Mouse (Mus musculus): ENCODE measurements around the gene Eif4h. TPM values are rescaled to one million over a fixed set of nuclear protein-coding genes. Genes with fewer than 3 reads are reported as not detected.

The Eif4h gene
- polyA plus RNA-seq, 1 experiment = 293 TPM

- H3K4me2 ChIP-seq (ENCODE audit: low read depth) = no peak overlapping the region
- no peak for TF ChIP-seq USF1 (IDR thresholded peaks at IDR 0.05; ENCODE audit: low read depth)
- TF ChIP-seq TCF3 (IDR thresholded peaks at IDR 0.05; ENCODE audit: insufficient read length, low read depth) = no peak
- TF ChIP-seq MYOD1 (IDR thresholded peaks at IDR 0.05; ENCODE audit: control insufficient read depth in 1 of 3, insufficient read length in 2 of 3, low read depth in 2 of 3) = no peak
- no peak for TF ChIP-seq MAX (IDR thresholded peaks at IDR 0.05; ENCODE audit: low read depth)
- TF ChIP-seq POLR2A (IDR thresholded peaks at IDR 0.05; ENCODE audit: insufficient read length, low read depth) = no peak
- H3ac ChIP-seq (ENCODE audit: control insufficient read depth, insufficient read length) = no peak overlapping the region
- no peaks in the 10 kb centered on the region for H3K27me3 ChIP-seq (ENCODE audit: control insufficient read depth, insufficient read depth, insufficient read length)
- H3K4me3 ChIP-seq = no peak overlapping the region
- peaks cover 99% of the 10 kb centered on the region for H3K79me2 ChIP-seq (ENCODE audit: control insufficient read depth, insufficient read depth)
- H3K36me3 ChIP-seq (ENCODE audit: control insufficient read depth, insufficient read depth) = peaks cover 42% of the 10 kb centered on the region
These were observed 8.5 kb downstream of the Eif4h start for GRCm38 (mm10) chr5:134630835-134631234.

GRCm38 (mm10) chr5:134629508-134629907 is 9.8 kb downstream of the Eif4h start:
- Histone ChIP-seq H3K27me3 (ENCODE audit: control insufficient read depth, insufficient read depth, insufficient read length) (no peaks in the 10 kb centered on the region), H3ac (ENCODE audit: control insufficient read depth, insufficient read length) (no peak overlapping the region), H3K36me3 (ENCODE audit: control insufficient read depth, insufficient read depth) (peaks cover 48% of the 10 kb centered on the region), H3K4me3 (no peak overlapping the region), H3K4me2 (ENCODE audit: low read depth) (no peak overlapping the region), H3K79me2 (ENCODE audit: control insufficient read depth, insufficient read depth) (peaks cover 91% of the 10 kb centered on the region)
- TF ChIP-seq SRF (IDR thresholded peaks at IDR 0.05; ENCODE audit: control insufficient read depth, insufficient read length, low read depth) = no peak
- TF ChIP-seq CEBPB (IDR thresholded peaks at IDR 0.05; ENCODE audit: insufficient read depth, poor library complexity, severe bottlenecking) = no peak
- TF ChIP-seq MYOG (IDR thresholded peaks at IDR 0.05; ENCODE audit: control insufficient read depth in 1 of 3, insufficient read depth in 1 of 3, insufficient read length in 2 of 3, low read depth in 2 of 3) = no peak
- no peak for TF ChIP-seq REST (IDR thresholded peaks at IDR 0.05; ENCODE audit: insufficient read depth, insufficient read length)
- no peak for TF ChIP-seq E2F4 (IDR thresholded peaks at IDR 0.05; ENCODE audit: insufficient read depth)
- no peak for TF ChIP-seq MAX (IDR thresholded peaks at IDR 0.05; ENCODE audit: low read depth)
- no peak for TF ChIP-seq USF1 (IDR thresholded peaks at IDR 0.05; ENCODE audit: low read depth)
- TF ChIP-seq TCF12 (IDR thresholded peaks at IDR 0.05; ENCODE audit: insufficient read depth, poor library complexity, severe bottlenecking) = no peak
- TF ChIP-seq MYOD1 (IDR thresholded peaks at IDR 0.05; ENCODE audit: control insufficient read depth in 1 of 3, insufficient read length in 2 of 3, low read depth in 2 of 3) = no peak
- TF ChIP-seq POLR2AphosphoS2 (IDR thresholded peaks at IDR 0.05; ENCODE audit: insufficient read length, low read depth) = no peak
- no peak for TF ChIP-seq POLR2A (IDR thresholded peaks at IDR 0.05; ENCODE audit: insufficient read length, low read depth)
- TF ChIP-seq TCF3 (IDR thresholded peaks at IDR 0.05; ENCODE audit: insufficient read length, low read depth) = no peak

GRCm38 (mm10) chr5:134622069-134622468 is 17.2 kb downstream of the Eif4h start:
- H3K4me3 ChIP-seq = no peak overlapping the region
- H3ac ChIP-seq (ENCODE audit: control insufficient read depth, insufficient read length) = no peak overlapping the region
- H3K36me3 ChIP-seq (ENCODE audit: control insufficient read depth, insufficient read depth) = peaks cover 73% of the 10 kb centered on the region
- H3K79me2 ChIP-seq (ENCODE audit: control insufficient read depth, insufficient read depth) = peaks cover 17% of the 10 kb centered on the region
- TF ChIP-seq CEBPB (IDR thresholded peaks at IDR 0.05; ENCODE audit: insufficient read depth, poor library complexity, severe bottlenecking) (no peak), SRF (IDR thresholded peaks at IDR 0.05; ENCODE audit: control insufficient read depth, insufficient read length, low read depth) (no peak), TCF12 (IDR thresholded peaks at IDR 0.05; ENCODE audit: insufficient read depth, poor library complexity, severe bottlenecking) (no peak), MAX (IDR thresholded peaks at IDR 0.05; ENCODE audit: low read depth) (no peak), MYOG (IDR thresholded peaks at IDR 0.05; ENCODE audit: control insufficient read depth in 1 of 3, insufficient read depth in 1 of 3, insufficient read length in 2 of 3, low read depth in 2 of 3) (no peak), POLR2A (IDR thresholded peaks at IDR 0.05; ENCODE audit: insufficient read length, low read depth) (no peak), MYOD1 (IDR thresholded peaks at IDR 0.05; ENCODE audit: control insufficient read depth in 1 of 3, insufficient read length in 2 of 3, low read depth in 2 of 3) (no peak), E2F4 (IDR thresholded peaks at IDR 0.05; ENCODE audit: insufficient read depth) (no peak)
- no peaks in the 10 kb centered on the region for H3K27me3 ChIP-seq (ENCODE audit: control insufficient read depth, insufficient read depth, insufficient read length)
- H3K4me2 ChIP-seq (ENCODE audit: low read depth) = no peak overlapping the region

GRCm38 (mm10) chr5:134621099-134621640 is 18.1 kb downstream of the Eif4h start:
- H3ac ChIP-seq (ENCODE audit: control insufficient read depth, insufficient read length) = no peak overlapping the region
- peak in 1 of 3 experiments; percentile 56 for TF ChIP-seq MYOG (IDR thresholded peaks at IDR 0.05; ENCODE audit: control insufficient read depth in 1 of 3, insufficient read depth in 1 of 3, insufficient read length in 2 of 3, low read depth in 2 of 3)
- TF ChIP-seq TCF12 (IDR thresholded peaks at IDR 0.05; ENCODE audit: insufficient read depth, poor library complexity, severe bottlenecking) = no peak
- H3K4me2 ChIP-seq (ENCODE audit: low read depth) = no peak overlapping the region
- peaks cover 64% of the 10 kb centered on the region for H3K36me3 ChIP-seq (ENCODE audit: control insufficient read depth, insufficient read depth)
- no peaks in the 10 kb centered on the region for H3K27me3 ChIP-seq (ENCODE audit: control insufficient read depth, insufficient read depth, insufficient read length)
- H3K4me3 ChIP-seq = no peak overlapping the region
- H3K79me2 ChIP-seq (ENCODE audit: control insufficient read depth, insufficient read depth) = peaks cover 8% of the 10 kb centered on the region

- no peak for TF ChIP-seq MAX (IDR thresholded peaks at IDR 0.05; ENCODE audit: low read depth)
- no peak for TF ChIP-seq TCF12 (IDR thresholded peaks at IDR 0.05; ENCODE audit: insufficient read depth, poor library complexity, severe bottlenecking)
- no peak for TF ChIP-seq USF1 (IDR thresholded peaks at IDR 0.05; ENCODE audit: low read depth)
- TF ChIP-seq CEBPB (IDR thresholded peaks at IDR 0.05; ENCODE audit: insufficient read depth, poor library complexity, severe bottlenecking) = no peak
- TF ChIP-seq REST (IDR thresholded peaks at IDR 0.05; ENCODE audit: insufficient read depth, insufficient read length) = no peak
- TF ChIP-seq MYOD1 (IDR thresholded peaks at IDR 0.05; ENCODE audit: control insufficient read depth in 1 of 3, insufficient read length in 2 of 3, low read depth in 2 of 3) = no peak
- no peak for TF ChIP-seq POLR2A (IDR thresholded peaks at IDR 0.05; ENCODE audit: insufficient read length, low read depth)
- TF ChIP-seq POLR2AphosphoS2 (IDR thresholded peaks at IDR 0.05; ENCODE audit: insufficient read length, low read depth) = no peak
- TF ChIP-seq SRF (IDR thresholded peaks at IDR 0.05; ENCODE audit: control insufficient read depth, insufficient read length, low read depth) = no peak
- TF ChIP-seq E2F4 (IDR thresholded peaks at IDR 0.05; ENCODE audit: insufficient read depth) = no peak
- no peak for TF ChIP-seq TCF3 (IDR thresholded peaks at IDR 0.05; ENCODE audit: insufficient read length, low read depth)
- no peak for TF ChIP-seq MYOG (IDR thresholded peaks at IDR 0.05; ENCODE audit: control insufficient read depth in 1 of 3, insufficient read depth in 1 of 3, insufficient read length in 2 of 3, low read depth in 2 of 3)
- Histone ChIP-seq H3K79me2 (ENCODE audit: control insufficient read depth, insufficient read depth) (peaks cover 3% of the 10 kb centered on the region), H3K4me2 (ENCODE audit: low read depth) (no peak overlapping the region), H3ac (ENCODE audit: control insufficient read depth, insufficient read length) (no peak overlapping the region), H3K36me3 (ENCODE audit: control insufficient read depth, insufficient read depth) (peaks cover 62% of the 10 kb centered on the region), H3K27me3 (ENCODE audit: control insufficient read depth, insufficient read depth, insufficient read length) (no peaks in the 10 kb centered on the region), H3K4me3 (no peak overlapping the region)
These were observed 18.8 kb downstream of the Eif4h start for GRCm38 (mm10) chr5:134620457-134620856.
